12 mouse cellular contexts compared by ENCODE assay signal in genomic region chr1:42033786-42034185, GRCm38 (mm10).
"Had no signal": no experiment of that assay in that cellular context is flagged by ENCODE, and none has a peak within 500 bp of the region (broad histone marks: within the 10 kb centered on the region; RNA-seq: fewer than 3 reads in every experiment).

No protein-coding gene starts in this region.

- DNase-seq: left cerebral cortex, postnatal 4 days; liver; liver, embryonic 13.5 days; liver, postnatal 0 days; lung, adult 18-20 months; lung, adult 2 months; lung, embryonic 14.5 days; lung, postnatal 10 days; lung, postnatal 14 days; lung, postnatal 36 days; lung, postnatal 4 days; midbrain, embryonic 14.5 days had no signal
